Comparison of ENCODE assay signal across 9 mouse cellular contexts in genomic region chr11:47704930-47705787, GRCm38 (mm10).
DNase-seq lines count a peak whose midpoint lies in the region; ATAC-seq and TF ChIP-seq lines count a peak whose summit lies in the region.
"Had no signal": no experiment of that assay in that cellular context is flagged by ENCODE, and none has a peak within 500 bp of the region (broad histone marks: within the 10 kb centered on the region; RNA-seq: fewer than 3 reads in every experiment).

No protein-coding gene starts in this region.

- DNase-seq in layer of hippocampus, adult 11-12 months (ENCODE audit: low spot score): peak; percentile 32
- DNase-seq in layer of hippocampus, adult 9-10 months (ENCODE audit: low spot score): no peak
- DNase-seq in layer of hippocampus, postnatal 14 days (ENCODE audit: low spot score in 2 of 2): peak; percentile 16 to 38
- peak; percentile 80 for DNase-seq in midbrain, postnatal 0 days (ENCODE audit: low spot score)
- no peak for DNase-seq in kidney, postnatal 10 days
- DNase-seq in thymus, adult 2 months: no peak

- H3K27ac ChIP-seq in midbrain, postnatal 0 days (ENCODE audit: low read depth, low read length): no peak overlapping the region
- no peak overlapping the region for H3K27ac ChIP-seq in thymus, adult 2 months (ENCODE audit: control insufficient read depth, insufficient read depth, low read length)
- H3K27ac ChIP-seq: embryonic facial prominence, embryonic 13.5 days had no signal

- no peak overlapping the region for H3K4me3 ChIP-seq in midbrain, postnatal 0 days (ENCODE audit: low read depth, low read length)
- H3K4me3 ChIP-seq in thymus, adult 2 months (ENCODE audit: control insufficient read depth, insufficient read depth, low read length): no peak overlapping the region
- H3K4me3 ChIP-seq: embryonic facial prominence, embryonic 13.5 days had no signal

- no peaks in the 10 kb centered on the region for H3K36me3 ChIP-seq in midbrain, postnatal 0 days (ENCODE audit: insufficient read depth, low read length)
- H3K36me3 ChIP-seq in thymus, adult 2 months (ENCODE audit: control insufficient read depth, insufficient read depth, low read length): no peaks in the 10 kb centered on the region
- H3K36me3 ChIP-seq: embryonic facial prominence, embryonic 13.5 days had no signal

- H3K4me2 ChIP-seq in midbrain, postnatal 0 days (ENCODE audit: low read depth, low read length, poor library complexity, severe bottlenecking): no peak overlapping the region
- H3K4me2 ChIP-seq: embryonic facial prominence, embryonic 13.5 days had no signal

- no peak for TF ChIP-seq POLR2A in thymus, adult 2 months (IDR thresholded peaks at IDR 0.05; ENCODE audit: control insufficient read depth, extremely low read depth, insufficient read depth, low read length, poor library complexity)

- TF ChIP-seq CTCF in midbrain, postnatal 0 days (IDR thresholded peaks at IDR 0.05): no peak
- no peak for TF ChIP-seq CTCF in thymus, adult 2 months (IDR thresholded peaks at IDR 0.05; ENCODE audit: borderline replicate concordance, control insufficient read depth, extremely low read depth, insufficient read depth, low read length, poor library complexity)

- no peaks in the 10 kb centered on the region for H3K27me3 ChIP-seq in midbrain, postnatal 0 days (ENCODE audit: insufficient read depth, low read length)
- H3K27me3 ChIP-seq in thymus, adult 2 months (ENCODE audit: control insufficient read depth, insufficient read depth, low read length): no peaks in the 10 kb centered on the region
- H3K27me3 ChIP-seq: embryonic facial prominence, embryonic 13.5 days had no signal

- WGBS in midbrain, postnatal 0 days: 56% methylated on average over 8 of the region's 8 CpGs
- WGBS in thymus, adult 2 months: 84% methylated on average over 8 of the region's 8 CpGs

- no peaks in the 10 kb centered on the region for H3K4me1 ChIP-seq in midbrain, postnatal 0 days (ENCODE audit: insufficient read depth, low read length)
- no peaks in the 10 kb centered on the region for H3K4me1 ChIP-seq in thymus, adult 2 months (replicated peaks; ENCODE audit: control insufficient read depth, insufficient read depth, low read length)
- H3K4me1 ChIP-seq: embryonic facial prominence, embryonic 13.5 days had no signal

- H3K9ac ChIP-seq in midbrain, postnatal 0 days (replicated peaks; ENCODE audit: low read length, poor library complexity, severe bottlenecking): no peak overlapping the region
- H3K9ac ChIP-seq: embryonic facial prominence, embryonic 13.5 days had no signal

- peak; percentile 90 for ATAC-seq in frontal cortex, adult (ENCODE audit: low TSS enrichment)
- peak; percentile 31; the same call in 1 of the 2 replicates for ATAC-seq in midbrain, postnatal 0 days (ENCODE audit: low FRiP score)
- no peak for ATAC-seq in inflammation-experienced regulatory T-cells, adult 6 months

- no peaks in the 10 kb centered on the region for H3K9me3 ChIP-seq in midbrain, postnatal 0 days (ENCODE audit: low read length)
- H3K9me3 ChIP-seq: embryonic facial prominence, embryonic 13.5 days had no signal

Comparison
In these comparisons a context has a peak if more than half of its experiments do, and no peak if none do; other contexts are left out.
1. DNase-seq: peak in layer of hippocampus, adult 11-12 months (single experiment), layer of hippocampus, postnatal 14 days (2 of 2) and midbrain, postnatal 0 days (single experiment); none in layer of hippocampus, adult 9-10 months (single experiment), kidney, postnatal 10 days (single experiment) and thymus, adult 2 months (single experiment).